ENCODE assay signal across 22 mouse cellular contexts in genomic region chr3:147975500-147975899, GRCm38 (mm10).
"Had no signal": no experiment of that assay in that cellular context is flagged by ENCODE, and none has a peak within 500 bp of the region (broad histone marks: within the 10 kb centered on the region; RNA-seq: fewer than 3 reads in every experiment).

No protein-coding gene starts in this region.

- H3K4me3 ChIP-seq: layer of hippocampus, adult 2 months; limb, embryonic 10.5 days; limb, embryonic 13.5 days; liver, embryonic 12.5 days; liver, embryonic 15.5 days; lung, embryonic 15.5 days; megakaryocyte, embryonic 14.5 days; neural tube, embryonic 13.5 days had no signal

- H3K27ac ChIP-seq: kidney, postnatal 0 days; layer of hippocampus, adult 2 months; limb, embryonic 10.5 days; limb, embryonic 13.5 days; liver, embryonic 12.5 days; liver, embryonic 15.5 days; lung, embryonic 15.5 days; neural tube, embryonic 13.5 days; stomach, postnatal 0 days had no signal

- DNase-seq: kidney, adult 2 months; kidney, postnatal 25 days; layer of hippocampus, adult 9-11 months; liver; lung, adult 18-20 months; lung, postnatal 10 days; lung, postnatal 36 days; right cerebral cortex, postnatal 4 days; thymus, adult 2 months; thymus, postnatal 14 days; thymus, postnatal 4 days had no signal

- H3K27me3 ChIP-seq: limb, embryonic 13.5 days; liver, embryonic 12.5 days; liver, embryonic 15.5 days; lung, embryonic 15.5 days; megakaryocyte, embryonic 14.5 days; neural tube, embryonic 13.5 days had no signal

- H3K9ac ChIP-seq: limb, embryonic 13.5 days; liver, embryonic 12.5 days; liver, embryonic 15.5 days; lung, embryonic 15.5 days; neural tube, embryonic 13.5 days had no signal

- H3K4me2 ChIP-seq: limb, embryonic 13.5 days; liver, embryonic 12.5 days; liver, embryonic 15.5 days; lung, embryonic 15.5 days; neural tube, embryonic 13.5 days had no signal

- H3K4me1 ChIP-seq: limb, embryonic 10.5 days; limb, embryonic 13.5 days; liver, embryonic 12.5 days; liver, embryonic 15.5 days; lung, embryonic 15.5 days; megakaryocyte, embryonic 14.5 days had no signal

- ATAC-seq: intestine, postnatal 0 days; liver, embryonic 12.5 days had no signal

- H3K36me3 ChIP-seq: limb, embryonic 10.5 days; limb, embryonic 13.5 days; liver, embryonic 12.5 days; liver, embryonic 15.5 days; lung, embryonic 15.5 days; neural tube, embryonic 13.5 days had no signal

- H3K9me3 ChIP-seq: limb, embryonic 10.5 days; limb, embryonic 13.5 days; liver, embryonic 12.5 days; liver, embryonic 15.5 days; lung, embryonic 15.5 days; neural tube, embryonic 13.5 days had no signal
